Mouse (Mus musculus) kidney, embryonic 14.5 days (tissue): ENCODE data around the gene Dusp7. TPM values are rescaled to one million over a fixed set of nuclear protein-coding genes. Genes with fewer than 3 reads are reported as not detected.

Source experiments
- ATAC-seq: fragments of 200-750 bp; cut with Nextera tagmentation; 2 replicates; pipeline ENCODE4 v1.8.0; 2017; ENCODE audit warnings: moderate number of reproducible peaks, mild to moderate bottlenecking, moderate TSS enrichment, moderate library complexity; ENCODE audit not compliant: low FRiP score, low TSS enrichment
- H3K27ac ChIP-seq: fragments of 300-500 bp; sonication (generic); 2 replicates; pipeline ENCODE4 v1.5.1; 2014; ENCODE audit warnings: low read depth, mild to moderate bottlenecking, low read length, moderate library complexity, mixed read lengths
- H3K27me3 ChIP-seq: fragments of 300-500 bp; sonication (generic); 2 replicates; pipeline ENCODE4 v1.6.1; 2014; ENCODE audit warnings: mild to moderate bottlenecking, low read length; ENCODE audit not compliant: control insufficient read depth, insufficient read depth
- H3K36me3 ChIP-seq: fragments of 300-500 bp; sonication (generic); 2 replicates; pipeline ENCODE4 v1.6.1; 2014; ENCODE audit warnings: low read length, mixed read lengths; ENCODE audit not compliant: control insufficient read depth, insufficient read depth
- H3K4me1 ChIP-seq: fragments of 300-500 bp; sonication (generic); 2 replicates; pipeline ENCODE4 v1.6.1; 2014; ENCODE audit warnings: low read length, mixed read lengths; ENCODE audit not compliant: control insufficient read depth, insufficient read depth
- H3K4me2 ChIP-seq: fragments of 300-500 bp; sonication (generic); replicated peaks from 2 replicates; pipeline ENCODE4 v1.6.1; 2014; ENCODE audit warnings: low read depth, mild to moderate bottlenecking, low read length
- H3K4me3 ChIP-seq: fragments of 300-500 bp; sonication (generic); 2 replicates; pipeline ENCODE4 v1.5.1; 2014; ENCODE audit warnings: mild to moderate bottlenecking, low read length
- H3K9ac ChIP-seq: fragments of 300-500 bp; sonication (generic); 2 replicates; pipeline ENCODE4 v1.6.1; 2014; ENCODE audit warnings: low read depth, mild to moderate bottlenecking, low read length, moderate library complexity
- H3K9me3 ChIP-seq: fragments of 300-500 bp; sonication (generic); 2 replicates; pipeline ENCODE4 v1.6.1; 2016; ENCODE audit warnings: low read length; ENCODE audit not compliant: control insufficient read depth
- WGBS: fragments of 180-500 bp; shearing (Covaris S2); extraction: QIAGEN DNeasy Blood & Tissue Kit; methylation state at CpG from one replicate; pipeline ENCODE4 v1.1.7; 2014; 5-methylcytosine and 5-hydroxymethylcytosine counted together
- polyA plus RNA-seq: library from polyadenylated mRNA; unstranded; fragments of >200 nt; fragmentation: Nextera tagmentation; extraction: Ambion mirVana; gene quantifications from 2 replicates; pipeline ENCODE4 v1.2.1, GENCODE M21; 2014

Gene Dusp7
- polyA plus RNA-seq, 1 experiment from 2014 or later: 26.3 TPM

DNA sequence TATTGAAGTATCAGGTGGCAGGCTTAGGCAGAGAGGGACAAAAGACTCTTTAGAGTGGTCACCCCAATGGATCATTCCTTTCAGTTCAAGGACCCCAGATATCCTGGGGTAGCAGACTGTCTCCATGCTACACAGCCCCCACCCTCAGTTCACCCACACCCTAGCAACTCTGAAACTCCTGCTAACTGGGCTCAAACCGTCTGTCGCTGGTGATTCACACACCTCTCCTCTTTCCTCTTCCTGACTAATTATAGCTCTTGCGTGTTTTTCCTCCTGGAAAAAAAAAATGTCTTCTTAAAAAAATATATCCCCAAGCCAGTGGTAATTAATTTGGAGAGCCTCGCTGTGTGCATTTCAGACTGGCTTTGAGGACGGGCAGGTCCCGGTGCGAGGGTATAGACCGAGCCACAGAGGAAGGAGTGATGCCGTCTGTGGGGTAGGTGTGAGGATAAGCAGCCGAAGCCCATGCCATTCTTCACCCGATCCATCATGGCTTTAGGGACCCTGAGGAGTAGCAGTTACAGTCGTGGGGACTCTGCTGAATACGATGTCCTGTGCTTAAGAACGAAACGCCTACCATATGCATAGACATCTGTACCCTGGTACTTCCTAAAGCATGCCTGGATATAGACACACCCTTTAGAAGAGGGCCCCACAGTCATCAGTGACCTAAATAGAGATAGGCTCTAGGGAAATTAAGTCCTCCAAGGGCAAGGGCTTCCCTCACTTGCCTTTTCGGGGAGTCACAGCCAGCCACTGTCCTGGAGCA, 34.4 kb downstream of the Dusp7 start:
- no peak overlapping the region for H3K9ac ChIP-seq
- H3K4me1 ChIP-seq: peaks cover 19% of the 10 kb centered on the region; the same call in 1 of the 2 replicates
- H3K27me3 ChIP-seq: no peaks in the 10 kb centered on the region
- H3K4me3 ChIP-seq: no peak overlapping the region
- no peak for ATAC-seq
- H3K9me3 ChIP-seq: no peaks in the 10 kb centered on the region
- no peaks in the 10 kb centered on the region for H3K36me3 ChIP-seq
- H3K27ac ChIP-seq: no peak overlapping the region
- WGBS: 65% methylated on average over 16 of the region's 16 CpGs
- no peak overlapping the region for H3K4me2 ChIP-seq

DNA sequence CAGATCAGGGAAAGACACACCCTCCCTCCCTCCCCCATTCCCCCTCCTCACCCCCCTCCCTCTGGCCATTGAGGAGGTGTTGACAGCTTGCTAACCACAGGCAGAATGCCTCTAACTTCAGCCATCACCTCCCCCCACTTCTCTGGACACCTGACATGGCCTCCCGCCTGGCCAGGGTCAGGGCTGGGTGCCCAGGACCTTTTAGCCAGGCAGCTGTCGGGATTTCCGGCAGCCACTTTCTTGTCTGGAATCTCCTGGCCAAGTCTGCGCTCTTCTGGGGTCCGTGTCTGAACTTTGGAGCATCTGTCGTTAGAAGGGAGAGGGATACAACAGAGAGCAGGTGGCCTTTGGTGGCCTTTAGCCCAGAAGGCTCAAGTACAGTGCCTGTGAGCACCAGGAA, 36.8 kb downstream of the Dusp7 start:
- no peak overlapping the region for H3K4me2 ChIP-seq
- WGBS: 14% methylated on average over 6 of the region's 6 CpGs
- no peak overlapping the region for H3K27ac ChIP-seq
- no peaks in the 10 kb centered on the region for H3K9me3 ChIP-seq
- H3K4me3 ChIP-seq: no peak overlapping the region
- peaks cover 19% of the 10 kb centered on the region; the same call in 1 of the 2 replicates for H3K4me1 ChIP-seq
- H3K27me3 ChIP-seq: no peaks in the 10 kb centered on the region
- H3K9ac ChIP-seq: no peak overlapping the region
- no peaks in the 10 kb centered on the region for H3K36me3 ChIP-seq
- ATAC-seq: peak; percentile 47; the same call in 1 of the 2 replicates

DNA sequence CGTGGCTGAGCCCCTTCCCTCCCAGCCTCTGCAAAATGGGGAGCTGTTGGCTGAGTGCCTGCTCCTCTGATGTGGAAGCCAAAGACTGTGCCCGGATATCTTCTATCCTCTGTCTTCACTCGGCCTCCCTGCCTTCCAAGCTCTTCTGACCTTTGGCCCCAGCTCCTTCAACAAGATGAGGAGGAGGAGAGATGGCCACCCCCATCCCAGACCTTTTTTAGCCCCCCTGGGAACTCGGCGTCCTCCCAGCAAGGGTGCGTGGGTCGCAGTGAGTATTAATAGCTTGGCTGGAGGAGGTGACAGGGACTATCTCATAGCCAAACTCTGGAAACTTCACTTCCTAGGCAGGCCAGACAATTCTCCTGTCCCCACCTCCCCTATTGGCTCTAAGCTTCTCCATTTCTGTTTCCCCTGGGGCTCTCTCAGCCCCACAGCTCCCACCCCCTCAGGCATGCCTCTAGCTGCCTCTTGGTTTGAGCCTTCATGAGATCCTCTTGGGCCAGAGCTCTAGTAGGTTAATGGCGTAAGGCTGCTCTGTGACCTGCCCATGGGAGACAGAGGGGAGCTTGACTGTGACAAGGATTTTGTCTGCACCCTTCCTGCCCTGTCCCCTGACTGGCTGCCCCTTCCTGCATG, 38.1 kb downstream of the Dusp7 start:
- H3K9ac ChIP-seq: no peak overlapping the region
- H3K27me3 ChIP-seq: no peaks in the 10 kb centered on the region
- peak; percentile 7; the same call in 1 of the 2 replicates for ATAC-seq
- WGBS: 32% methylated on average over 8 of the region's 8 CpGs
- H3K9me3 ChIP-seq: no peaks in the 10 kb centered on the region
- H3K4me1 ChIP-seq: peaks cover 19% of the 10 kb centered on the region; the same call in 1 of the 2 replicates
- H3K36me3 ChIP-seq: no peaks in the 10 kb centered on the region
- no peak overlapping the region for H3K4me3 ChIP-seq
- H3K4me2 ChIP-seq: no peak overlapping the region
- H3K27ac ChIP-seq: no peak overlapping the region; the same call in 1 of the 2 replicates

DNA sequence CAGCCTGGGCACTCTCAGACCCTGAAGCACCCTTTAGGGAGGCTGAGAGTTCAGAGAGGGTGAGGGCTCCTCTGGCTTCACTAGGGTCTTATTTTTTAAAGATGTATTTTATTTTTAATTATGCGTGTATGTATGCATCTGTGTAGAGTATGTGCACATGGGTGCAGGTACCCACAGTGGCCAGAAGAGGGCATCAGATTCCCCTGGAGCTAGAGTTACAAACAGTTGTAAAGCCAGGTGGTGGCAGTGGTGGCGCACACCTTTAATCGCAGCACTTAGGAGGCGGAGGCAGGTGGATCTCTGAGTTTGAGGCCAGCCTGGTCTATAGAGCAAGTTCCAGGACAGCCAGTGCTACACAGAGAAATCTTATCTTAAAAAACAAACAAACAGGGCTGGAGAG, 40.7 kb downstream of the Dusp7 start:
- ATAC-seq: no peak
- no peak overlapping the region for H3K27ac ChIP-seq
- no peak overlapping the region for H3K9ac ChIP-seq
- H3K4me2 ChIP-seq: no peak overlapping the region
- H3K36me3 ChIP-seq: no peaks in the 10 kb centered on the region
- WGBS: over 99% methylated on average over 4 of the region's 4 CpGs
- peaks cover 25% of the 10 kb centered on the region; the same call in 1 of the 2 replicates for H3K4me1 ChIP-seq
- H3K9me3 ChIP-seq: no peaks in the 10 kb centered on the region
- H3K4me3 ChIP-seq: no peak overlapping the region
- H3K27me3 ChIP-seq: no peaks in the 10 kb centered on the region

DNA sequence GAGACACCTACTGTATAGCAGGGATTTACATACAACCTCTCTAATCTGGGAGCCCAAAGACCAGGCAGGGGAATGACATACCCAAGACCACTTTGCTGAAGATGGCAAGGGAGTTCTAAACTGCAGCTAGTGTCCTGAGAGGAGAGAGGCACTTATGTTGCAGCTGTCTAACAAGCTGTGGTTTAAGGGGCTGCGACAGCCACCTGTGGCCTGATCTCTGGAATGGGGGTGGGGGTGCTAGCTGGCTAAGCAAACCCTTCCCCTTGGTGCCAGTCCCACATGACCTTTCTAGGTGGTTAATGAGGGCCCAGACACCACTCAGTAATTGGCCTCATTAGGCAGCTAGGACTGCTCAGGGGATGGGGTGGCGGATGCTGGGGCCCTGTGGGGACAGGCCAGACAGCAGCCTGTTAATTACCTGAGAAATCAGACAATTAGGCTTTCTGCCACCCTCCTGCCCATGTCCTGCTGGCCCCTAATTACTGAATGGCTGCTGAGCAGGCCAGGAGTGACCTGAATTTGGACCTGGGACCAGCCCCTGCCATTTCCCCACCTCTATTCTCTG, 41.7 kb downstream of the Dusp7 start:
- Histone ChIP-seq H3K9me3 (no peaks in the 10 kb centered on the region), H3K4me3 (no peak overlapping the region), H3K27ac (no peak overlapping the region), H3K9ac (no peak overlapping the region), H3K36me3 (no peaks in the 10 kb centered on the region), H3K4me2 (no peak overlapping the region), H3K4me1 (peaks cover 18% of the 10 kb centered on the region; the same call in 1 of the 2 replicates), H3K27me3 (no peaks in the 10 kb centered on the region)
- no peak for ATAC-seq
- 63% methylated on average over 2 of the region's 2 CpGs for WGBS

DNA sequence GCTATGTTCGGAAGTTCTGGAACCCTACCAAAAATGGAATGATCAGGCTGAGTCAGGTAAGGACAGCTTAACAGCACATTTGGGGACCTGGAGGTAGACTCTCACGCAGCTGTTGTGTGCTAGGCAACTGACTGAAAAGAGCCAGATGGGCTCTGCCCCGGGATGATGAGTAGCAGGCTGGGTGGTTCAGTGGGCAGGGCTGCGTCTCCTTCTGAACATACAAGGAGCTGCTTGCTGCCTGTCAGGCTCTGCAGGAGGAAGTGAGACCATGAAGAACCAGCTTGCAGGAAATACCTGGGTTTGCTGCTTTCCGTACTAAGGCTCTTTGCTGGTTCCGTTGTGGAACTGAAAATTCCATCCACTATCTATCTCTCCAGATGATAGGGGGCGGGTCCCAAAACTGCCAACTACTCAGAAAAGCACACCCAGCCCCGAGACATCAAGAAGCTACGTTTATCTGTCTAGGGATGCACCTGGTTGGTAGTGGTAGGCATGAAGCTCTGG, 42.7 kb downstream of the Dusp7 start:
- ATAC-seq: no peak
- no peak overlapping the region for H3K4me2 ChIP-seq
- no peaks in the 10 kb centered on the region for H3K27me3 ChIP-seq
- 69% methylated on average over 9 of the region's 9 CpGs for WGBS
- H3K4me1 ChIP-seq: peaks cover 16% of the 10 kb centered on the region; the same call in 1 of the 2 replicates
- no peak overlapping the region for H3K27ac ChIP-seq
- H3K4me3 ChIP-seq: no peak overlapping the region
- no peak overlapping the region for H3K9ac ChIP-seq
- H3K9me3 ChIP-seq: no peaks in the 10 kb centered on the region
- no peaks in the 10 kb centered on the region for H3K36me3 ChIP-seq

DNA sequence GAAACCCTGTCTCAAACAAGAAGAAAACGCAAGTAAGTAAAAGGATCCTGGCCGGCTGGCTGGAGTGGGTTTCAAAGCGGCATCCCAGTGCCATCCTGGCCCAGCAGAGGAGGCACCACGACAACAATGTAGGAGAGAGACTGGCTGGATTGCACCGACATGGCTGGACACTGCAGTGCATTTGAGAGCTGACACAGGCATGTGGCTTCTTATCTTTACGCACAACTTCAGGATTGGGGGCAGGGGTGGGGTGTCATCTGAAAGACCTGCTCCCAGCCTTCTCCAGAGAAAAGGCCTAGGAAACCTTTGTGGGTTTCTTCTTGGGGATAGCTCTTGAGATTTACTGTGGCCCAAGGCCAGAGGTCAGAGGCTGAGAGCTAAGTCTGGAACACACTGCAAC, 43.3 kb downstream of the Dusp7 start:
- Histone ChIP-seq H3K4me1 (0 out of 2 replicates have a peak, but pooled peaks cover 10% of the 10 kb centered on the region), H3K36me3 (no peaks in the 10 kb centered on the region), H3K27me3 (no peaks in the 10 kb centered on the region), H3K9ac (no peak overlapping the region), H3K4me3 (no peak overlapping the region), H3K9me3 (no peaks in the 10 kb centered on the region), H3K4me2 (no peak overlapping the region), H3K27ac (no peak overlapping the region)
- 38% methylated on average over 6 of the region's 6 CpGs for WGBS
- ATAC-seq: no peak

DNA sequence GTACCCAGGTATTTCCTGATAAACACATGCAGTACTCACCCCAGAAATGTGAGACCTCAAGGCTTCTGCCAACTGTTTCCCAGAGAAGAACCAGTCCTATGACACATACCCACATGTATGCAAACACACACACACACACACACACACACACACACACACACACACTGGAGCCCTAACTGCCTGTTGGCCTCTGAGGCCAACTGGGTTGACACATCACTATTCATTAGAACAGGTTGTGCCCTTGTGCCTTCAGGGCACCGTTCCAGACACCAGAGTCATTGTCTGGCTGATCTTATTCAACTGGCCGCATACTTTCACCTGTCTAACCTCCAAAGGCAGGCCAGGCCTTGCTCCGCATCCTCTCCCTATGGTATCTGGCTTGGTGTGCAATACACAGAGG, 43.8 kb downstream of the Dusp7 start:
- Histone ChIP-seq H3K4me2 (no peak overlapping the region), H3K27ac (no peak overlapping the region)

DNA sequence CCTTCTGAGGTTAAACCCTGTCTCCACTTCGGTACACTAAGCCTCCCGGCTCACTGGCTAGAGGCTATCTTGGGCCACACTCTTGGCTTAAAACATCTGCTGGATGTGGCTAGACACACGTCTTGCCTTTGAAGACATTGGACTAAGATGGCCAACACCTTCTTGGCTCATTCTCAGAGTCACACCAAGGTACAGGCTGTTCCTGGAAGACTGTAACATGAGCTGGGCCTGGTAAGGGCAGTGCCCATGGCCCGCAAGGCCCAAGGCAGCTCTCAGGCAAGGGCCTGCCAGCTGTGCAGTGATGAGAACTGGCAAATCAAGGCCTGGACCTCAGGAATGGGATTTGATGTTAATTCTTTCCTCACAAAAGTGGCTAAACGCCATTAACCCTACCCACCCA, 45.2 kb downstream of the Dusp7 start:
- Histone ChIP-seq H3K9me3 (no peaks in the 10 kb centered on the region), H3K27ac (no peak overlapping the region), H3K4me1 (peaks cover 20% of the 10 kb centered on the region), H3K27me3 (no peaks in the 10 kb centered on the region), H3K36me3 (no peaks in the 10 kb centered on the region), H3K4me2 (no peak overlapping the region), H3K9ac (no peak overlapping the region), H3K4me3 (no peak overlapping the region)
- no peak for ATAC-seq
- 67% methylated on average over 5 of the region's 5 CpGs for WGBS

More for the DNA sequence above, 43.8 kb downstream of the Dusp7 start:
- Histone ChIP-seq H3K9me3 (no peaks in the 10 kb centered on the region), H3K4me3 (no peak overlapping the region), H3K9ac (no peak overlapping the region), H3K4me1 (0 out of 2 replicates have a peak, but pooled peaks cover 6% of the 10 kb centered on the region), H3K27me3 (no peaks in the 10 kb centered on the region), H3K36me3 (no peaks in the 10 kb centered on the region)
- WGBS: 56% methylated on average over 3 of the region's 3 CpGs
- ATAC-seq: no peak
